Mouse (Mus musculus) testis, postnatal 14 days (tissue): ENCODE results near the gene 1600015I10Rik.

Experiments
- DNase-seq: peaks from one replicate; pipeline ENCODE4 v3.0.0; 2021; ENCODE audit warnings: low spot score

1600015I10Rik gene

DNA sequence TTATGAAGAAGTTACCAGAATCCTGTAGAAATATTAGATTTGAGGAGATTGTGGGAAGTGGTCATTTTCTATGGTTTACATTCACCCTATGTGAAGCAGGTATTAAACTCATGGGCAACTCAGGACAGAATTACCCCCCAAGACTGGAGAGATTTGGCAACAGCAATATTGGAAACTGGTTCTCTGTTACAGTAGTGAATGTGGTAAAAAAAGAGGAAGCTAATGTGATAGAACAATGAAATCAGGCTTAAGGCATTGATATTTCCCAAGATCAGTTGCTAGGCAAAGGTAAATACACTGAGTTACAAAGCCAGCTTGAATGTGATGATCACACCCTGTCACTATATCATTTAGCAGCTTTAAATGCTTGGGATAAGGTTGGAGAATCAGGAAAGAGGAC lies 38.2 kb downstream of the 1600015I10Rik start:
- no peak for DNase-seq

DNA sequence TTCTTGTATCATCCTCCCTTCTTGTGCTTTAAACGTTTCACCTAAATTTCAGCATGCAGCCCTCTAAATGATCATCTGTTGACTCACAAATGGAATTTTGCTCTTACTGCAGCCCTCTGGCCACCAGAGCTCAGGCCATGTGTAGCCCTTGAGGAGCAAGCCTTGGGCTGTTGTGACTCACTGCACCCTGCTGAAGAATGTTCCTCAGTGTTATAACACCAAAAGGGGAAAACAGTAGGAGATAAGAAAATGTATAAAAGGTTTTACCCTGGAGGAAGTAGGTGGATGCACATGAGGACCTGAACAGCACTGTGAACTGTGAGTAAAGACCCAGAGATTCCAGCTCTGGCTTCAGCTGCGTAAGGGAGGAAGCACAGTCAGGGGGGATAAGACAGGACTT lies 45.0 kb downstream of the 1600015I10Rik start, which contains the start of gene Doxl2:
Gene Doxl2, plus strand, starts transcription at position 301 of the 400 bp plus-strand sequence.
- no peak for DNase-seq

DNA sequence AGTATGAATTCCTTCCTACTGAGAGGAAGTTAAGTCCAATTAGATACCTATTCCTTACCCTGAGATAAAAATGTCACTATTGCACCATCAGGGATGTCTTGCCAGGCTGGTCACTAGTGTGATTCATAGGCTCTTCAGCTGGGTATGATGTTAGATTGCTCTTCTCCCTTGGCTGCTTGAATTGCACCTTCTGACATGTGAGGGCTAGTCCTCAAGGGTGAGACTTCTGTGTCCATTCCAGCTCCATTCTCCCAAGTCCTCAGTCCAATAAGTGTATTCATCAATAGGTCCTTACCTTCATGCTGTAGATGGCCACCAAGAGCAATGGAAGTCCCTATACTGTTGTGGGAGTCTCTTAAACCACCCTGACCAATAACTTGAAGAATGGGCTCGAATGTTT lies 49.9 kb downstream of the 1600015I10Rik start:
- no peak for DNase-seq

DNA sequence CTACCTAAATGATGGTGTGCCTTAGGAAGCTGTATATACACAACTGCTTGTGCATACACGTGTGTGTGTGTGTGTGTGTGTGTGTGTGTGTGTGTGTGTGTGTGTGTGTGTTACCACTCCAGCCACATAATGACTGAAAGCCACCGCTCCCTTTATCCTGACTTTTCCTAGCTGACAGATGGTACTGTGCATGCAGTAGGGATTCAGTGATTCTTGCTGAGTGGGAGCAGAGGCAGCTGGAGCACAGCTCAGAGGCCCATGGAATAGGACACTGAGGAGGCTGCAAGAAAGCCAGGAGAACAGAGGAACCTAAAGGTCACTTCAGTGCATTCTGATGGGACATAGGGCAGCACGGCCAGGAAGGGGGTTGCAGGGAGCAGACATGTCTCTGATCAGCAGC lies 52.6 kb downstream of the 1600015I10Rik start:
- DNase-seq = no peak
